Mouse (Mus musculus): ENCODE measurements at regions not wholly inside any gene's neighbourhood (a gene's known extent, or its start where the extent isn't known, plus 50 kb on each side); places are given as distances from the start of the nearest gene placed in this dataset.
A peak's percentile ranks its signal among the peaks of the same experiment; 100 is the strongest.
"Not testable (repeated sequence)": the region's sequence is repeated elsewhere in the genome, so short reads cannot be mapped to it uniquely, and the experiment has no call there.

DNA sequence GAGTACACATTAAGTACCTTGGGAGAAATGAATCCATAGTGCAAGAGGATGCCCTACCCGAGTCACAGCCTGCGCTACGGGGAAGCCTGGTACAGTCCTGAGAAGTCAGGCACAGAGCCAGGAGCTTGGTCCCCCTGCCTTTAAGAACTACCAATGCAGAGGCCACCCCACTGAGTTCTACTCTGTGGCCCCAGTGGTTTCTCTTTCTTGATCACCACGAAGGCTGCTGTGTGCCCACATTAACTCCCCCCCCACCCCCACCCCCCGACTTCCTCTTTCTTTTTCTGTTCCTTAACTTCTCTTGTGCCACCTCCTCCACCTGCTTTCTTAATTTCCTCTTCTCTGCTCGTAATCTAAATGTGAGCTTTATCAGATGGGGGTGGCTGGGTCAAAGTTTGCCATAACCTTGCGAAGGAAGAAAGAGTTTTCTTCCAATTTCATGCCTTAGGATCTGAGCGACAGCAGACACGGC is 84.7 kb upstream of the Tbl1xr1 start:
- DNase-seq (ENCODE audit: low spot score in 2 of 2), result no peak

DNA sequence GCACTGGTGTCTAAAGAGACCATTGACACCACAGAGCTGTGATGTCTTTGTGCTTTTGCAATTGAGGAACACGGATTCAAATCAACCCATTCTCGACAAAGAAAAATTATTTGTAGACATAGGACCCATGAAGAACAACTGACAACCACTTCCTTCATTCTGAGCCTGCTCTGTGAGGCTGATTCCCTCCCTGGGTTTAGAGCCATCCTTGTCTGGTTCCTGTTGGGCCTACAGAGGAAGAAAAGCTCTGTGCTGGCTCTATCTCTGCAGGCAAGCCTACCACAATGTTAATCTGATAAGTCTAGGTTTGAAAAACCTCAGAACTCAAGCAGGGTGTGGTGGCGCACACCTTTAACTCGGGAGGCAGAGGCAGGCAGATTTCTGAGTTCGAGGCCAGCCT is 84.2 kb upstream of the Tbl1xr1 start:
- DNase-seq (ENCODE audit: low spot score in 2 of 2), result no peak

DNA sequence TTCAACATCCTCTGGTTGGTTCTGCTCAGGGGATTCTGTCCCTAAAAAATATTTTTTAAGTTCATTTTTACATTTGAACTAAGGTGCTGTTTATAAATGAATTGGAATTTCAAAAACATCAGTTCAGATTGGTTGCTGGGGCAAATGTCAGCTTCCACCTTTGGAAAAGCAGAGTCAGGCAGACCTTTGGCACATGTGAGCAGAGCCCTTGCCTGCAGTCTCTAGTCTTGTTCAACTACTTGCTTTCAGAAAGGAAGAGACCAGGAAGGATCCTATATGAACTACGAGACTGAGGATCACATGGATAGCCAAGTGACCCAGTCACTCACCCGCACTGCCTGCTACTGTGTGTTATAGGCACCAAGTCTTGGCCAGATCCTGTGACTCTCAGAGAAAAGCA is 82.5 kb upstream of the Tbl1xr1 start:
- DNase-seq (ENCODE audit: low spot score in 2 of 2), result no peak

DNA sequence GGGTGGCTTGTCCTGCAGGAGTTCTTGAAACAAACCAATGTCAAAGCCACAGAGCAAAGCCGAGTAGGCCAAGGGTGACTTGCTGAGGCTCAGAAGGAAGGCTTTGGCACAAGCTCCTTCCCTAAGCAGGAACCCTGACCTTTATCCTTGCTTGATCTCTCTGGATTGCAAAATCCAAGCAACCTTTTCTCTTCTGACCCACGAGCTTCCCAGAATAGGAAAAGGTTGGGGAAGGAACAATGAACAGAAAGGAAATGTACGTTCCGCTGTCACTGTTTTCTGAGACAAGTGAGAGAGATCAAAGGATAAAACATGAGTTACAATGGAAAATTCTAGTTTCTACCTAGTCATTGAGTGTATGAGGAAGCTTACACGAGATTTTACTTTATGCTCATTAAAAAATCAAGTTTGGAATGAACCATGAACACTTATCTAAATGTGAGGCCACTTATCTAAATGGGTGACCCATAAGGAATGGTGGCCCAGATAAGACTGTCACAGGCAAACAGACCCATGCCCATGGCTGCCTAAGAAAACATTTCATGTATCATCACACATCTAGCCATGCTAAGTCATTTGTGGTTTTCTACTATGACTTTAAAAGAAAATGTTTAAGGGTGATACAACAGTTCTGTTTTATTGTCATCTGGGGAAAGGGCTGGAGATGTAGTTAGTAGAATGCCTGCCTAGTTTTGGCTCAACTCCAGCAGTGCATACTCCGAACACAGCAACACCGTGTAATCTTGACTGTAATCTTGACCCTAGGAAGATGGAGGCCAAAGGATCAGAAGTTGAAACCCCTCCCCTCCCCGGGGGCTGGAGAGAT is 80.7 kb upstream of the Tbl1xr1 start:
- DNase-seq (ENCODE audit: low spot score in 2 of 2), result no peak

DNA sequence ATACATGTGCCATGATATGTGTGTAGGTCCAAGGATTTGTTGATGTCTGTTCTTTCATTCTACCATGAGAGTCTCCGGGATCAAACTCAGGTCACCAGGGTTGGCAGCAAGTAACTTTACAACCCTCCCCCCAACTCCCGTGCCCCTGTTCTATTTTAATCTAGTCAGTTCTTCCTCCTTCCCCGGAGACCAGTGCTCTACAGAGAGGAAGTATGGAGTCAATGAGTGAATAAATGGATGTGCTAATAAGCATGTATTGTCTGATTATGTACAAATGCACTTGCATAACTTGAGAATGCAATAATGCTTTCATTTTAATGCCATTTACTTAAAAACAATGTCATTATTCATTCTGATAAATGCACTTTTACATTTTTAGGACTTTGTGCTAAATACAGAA is 79.1 kb upstream of the Tbl1xr1 start:
- no peak for DNase-seq (ENCODE audit: low spot score in 2 of 2)

DNA sequence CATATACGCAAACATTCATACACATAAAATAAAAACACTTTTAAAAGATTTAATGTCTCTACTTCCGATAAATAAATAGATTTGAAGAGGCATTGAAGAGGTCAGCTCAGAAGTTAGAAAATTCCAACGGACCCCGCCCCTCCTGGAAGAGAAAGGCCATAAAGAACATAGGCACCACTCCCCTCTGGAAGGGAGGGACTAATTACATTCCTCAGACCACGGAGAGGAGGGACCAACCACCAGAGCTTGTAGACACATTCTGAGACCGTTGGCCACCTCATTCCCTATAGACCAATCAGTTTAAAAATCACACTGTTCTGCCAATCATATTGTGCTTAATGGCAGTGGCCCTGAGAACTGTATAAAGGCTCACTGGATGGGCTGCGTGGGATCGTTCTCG is 71.0 kb upstream of the Tbl1xr1 start:
- no peak for DNase-seq (ENCODE audit: low spot score in 2 of 2)

DNA sequence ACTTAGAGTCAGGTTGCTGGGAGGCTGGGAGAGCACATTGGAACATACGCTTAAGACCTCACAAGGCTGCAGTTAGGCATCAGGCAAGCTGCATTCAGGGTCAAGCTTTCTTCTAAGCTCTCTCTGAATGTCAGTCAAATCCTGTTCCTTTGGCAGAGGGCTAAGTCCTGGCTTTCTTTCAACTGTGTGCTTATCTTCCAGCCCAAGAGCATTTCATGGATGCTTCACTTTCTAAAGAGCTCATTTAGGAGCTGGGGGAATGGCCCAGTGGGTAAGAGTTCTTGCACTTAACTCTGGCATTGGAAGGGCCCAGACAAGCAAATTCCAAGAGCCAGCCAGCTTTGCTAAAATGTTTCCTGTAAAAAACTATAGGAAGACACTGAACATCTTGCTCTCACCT is 70.3 kb upstream of the Tbl1xr1 start:
- no peak for DNase-seq (ENCODE audit: low spot score in 2 of 2)

DNA sequence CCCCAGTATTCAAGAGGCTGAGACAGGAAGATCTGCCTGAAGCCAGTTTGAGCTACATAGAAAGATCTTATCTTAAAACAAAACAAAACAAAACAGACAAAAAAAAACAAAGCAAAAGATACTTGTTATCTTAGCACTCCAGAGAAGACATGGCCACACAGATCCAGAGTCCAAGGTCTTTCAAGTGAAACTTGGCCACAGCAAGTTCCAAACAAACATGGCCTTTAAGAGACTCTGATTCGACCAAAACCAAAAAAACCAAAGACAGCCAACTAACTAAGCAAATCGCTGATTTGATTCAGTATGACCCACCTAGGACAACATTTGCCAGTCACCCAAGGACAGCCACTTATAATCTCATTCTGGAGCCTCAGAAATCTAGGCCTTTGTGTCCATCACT is 69.8 kb upstream of the Tbl1xr1 start:
- no peak for DNase-seq (ENCODE audit: low spot score in 2 of 2)

DNA sequence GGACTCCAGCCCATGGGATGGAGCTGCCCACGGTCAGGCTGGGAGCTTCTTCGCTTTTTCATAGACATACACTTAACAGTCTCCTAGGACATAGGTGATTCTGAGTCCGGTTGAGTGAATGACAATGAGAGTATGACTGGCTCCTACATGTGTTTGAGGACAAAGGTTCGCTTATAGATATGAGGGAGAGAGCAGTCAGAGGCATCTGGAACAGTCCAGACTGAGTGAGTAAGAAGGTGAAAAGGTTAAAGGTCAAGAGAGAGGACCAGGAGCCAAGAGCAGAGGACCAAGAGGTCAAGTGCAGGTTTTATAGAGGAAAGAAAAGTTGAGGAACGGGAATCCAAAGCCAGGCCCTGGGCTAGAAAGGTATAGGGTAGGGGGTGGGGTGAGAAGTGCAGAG is 68.7 kb upstream of the Tbl1xr1 start:
- no peak for DNase-seq (ENCODE audit: low spot score in 2 of 2)

DNA sequence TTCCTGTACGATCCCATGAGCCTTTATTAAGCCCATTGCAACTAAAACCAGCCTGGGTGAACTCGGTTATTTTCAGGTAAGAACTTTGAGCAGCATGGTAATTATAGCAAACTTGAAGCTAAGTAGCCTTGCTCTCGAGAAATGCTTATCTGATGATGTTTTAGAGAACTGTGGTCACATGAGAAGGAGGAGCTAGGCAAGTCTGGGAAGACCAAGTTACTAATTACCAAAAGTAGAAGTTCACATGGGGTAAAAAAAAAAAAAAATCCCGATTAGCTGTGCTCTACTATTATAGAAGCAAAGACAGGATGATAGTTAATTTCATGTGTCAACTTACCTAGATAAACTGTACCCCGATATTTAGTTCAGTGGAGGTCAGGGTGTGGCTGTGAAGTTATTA is 68.0 kb upstream of the Tbl1xr1 start:
- DNase-seq (ENCODE audit: low spot score in 2 of 2), result no peak

DNA sequence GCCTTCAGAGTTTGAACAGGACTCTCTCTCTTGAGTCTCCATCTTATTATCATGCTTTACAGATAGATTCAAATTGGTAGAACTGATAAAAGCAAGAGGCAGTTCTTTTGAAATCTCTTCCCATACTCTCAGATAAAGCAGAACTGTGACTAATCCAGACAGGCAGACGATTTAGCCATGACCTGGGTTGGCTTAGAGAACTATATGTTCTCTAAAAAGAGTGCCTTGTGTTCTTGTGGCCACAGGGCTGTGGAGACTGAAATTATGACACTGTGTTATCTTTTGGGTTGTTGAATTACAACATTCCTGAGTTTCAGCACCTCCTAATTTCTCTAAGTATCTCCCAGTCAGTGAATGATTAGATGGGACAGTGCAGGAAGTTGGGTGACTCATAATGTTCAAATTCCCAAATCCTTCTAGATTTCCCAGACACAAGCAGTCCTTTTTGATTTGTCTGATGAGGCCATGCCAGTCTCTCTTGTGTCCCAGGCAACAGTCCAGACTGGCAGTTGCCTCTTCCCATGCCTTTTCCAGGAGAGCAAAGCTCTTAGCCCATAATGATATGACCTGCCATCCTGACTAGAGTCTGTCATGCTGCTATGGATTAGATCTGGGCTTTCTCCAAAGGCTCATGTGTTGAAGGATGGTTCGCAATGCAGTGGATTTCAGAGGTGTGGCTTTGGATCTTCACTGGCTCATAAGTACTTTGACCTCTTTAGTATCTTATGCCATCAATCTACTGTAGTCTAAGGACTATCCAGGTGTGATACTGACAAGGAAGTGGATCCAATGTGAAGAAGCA is 66.4 kb upstream of the Tbl1xr1 start:
- no peak for DNase-seq (ENCODE audit: low spot score in 2 of 2)

DNA sequence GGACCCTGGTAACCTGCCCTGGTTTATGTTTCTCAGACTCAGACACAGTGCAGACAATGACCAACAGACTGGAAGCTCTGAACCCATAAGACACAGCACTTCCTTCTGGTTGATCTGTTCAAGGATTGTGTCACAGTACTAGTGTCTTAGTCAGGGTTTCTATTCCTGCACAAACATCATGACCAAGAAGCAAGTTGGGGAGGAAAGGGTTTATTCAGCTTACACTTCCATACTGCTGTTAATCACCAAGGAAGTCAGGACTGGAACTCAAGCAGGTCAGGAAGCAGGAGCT is 65.8 kb upstream of the Tbl1xr1 start:
- DNase-seq (ENCODE audit: low spot score in 2 of 2), result not testable (repeated sequence)

DNA sequence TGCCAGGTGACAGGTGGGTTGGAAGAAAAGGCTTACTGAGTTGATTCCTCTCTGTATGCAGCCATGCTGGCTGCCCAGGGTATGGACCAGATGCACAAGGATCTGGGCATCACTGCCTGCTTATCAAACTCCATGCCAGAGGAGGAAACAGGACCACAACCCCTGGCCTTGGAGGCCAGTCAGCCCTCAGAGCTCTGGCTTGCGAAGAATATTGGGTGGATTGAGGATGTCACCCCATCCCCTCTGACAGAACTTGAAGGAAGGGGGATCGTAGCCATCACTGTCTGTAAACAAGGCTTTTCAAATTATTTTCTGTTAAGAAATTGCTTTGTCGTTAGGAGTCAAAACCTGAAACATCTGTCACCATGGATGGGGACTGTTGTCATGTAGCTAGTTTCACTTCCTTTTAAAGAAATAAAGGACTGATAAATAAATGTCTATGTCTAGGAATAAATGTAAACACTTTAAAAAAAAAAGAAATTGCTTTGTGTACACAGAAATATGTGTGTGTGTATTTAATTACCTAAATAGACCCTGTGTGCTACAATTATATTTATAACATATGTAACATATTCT is 55.0 kb upstream of the Tbl1xr1 start:
- DNase-seq (ENCODE audit: low spot score in 2 of 2), result no peak

DNA sequence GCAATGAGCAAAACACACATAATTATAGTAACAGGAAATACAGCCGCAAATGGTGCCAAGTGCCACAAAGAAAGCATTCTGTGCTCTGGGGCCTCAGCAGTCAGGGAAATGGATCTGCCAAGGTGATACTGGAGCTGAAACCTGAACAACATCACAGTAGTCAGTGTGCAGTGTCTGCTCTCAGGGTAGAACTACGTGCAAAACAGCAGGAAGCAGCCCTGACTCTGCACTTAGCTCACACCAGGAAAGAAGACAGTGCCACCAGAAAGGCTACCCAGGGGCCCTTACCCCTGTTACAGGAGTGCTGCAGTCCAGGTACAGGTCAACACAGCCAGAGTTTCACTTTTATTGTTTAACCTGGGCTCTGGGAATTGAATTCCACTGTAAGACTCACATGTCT is 54.0 kb upstream of the Tbl1xr1 start:
- no peak for DNase-seq (ENCODE audit: low spot score in 2 of 2)

DNA sequence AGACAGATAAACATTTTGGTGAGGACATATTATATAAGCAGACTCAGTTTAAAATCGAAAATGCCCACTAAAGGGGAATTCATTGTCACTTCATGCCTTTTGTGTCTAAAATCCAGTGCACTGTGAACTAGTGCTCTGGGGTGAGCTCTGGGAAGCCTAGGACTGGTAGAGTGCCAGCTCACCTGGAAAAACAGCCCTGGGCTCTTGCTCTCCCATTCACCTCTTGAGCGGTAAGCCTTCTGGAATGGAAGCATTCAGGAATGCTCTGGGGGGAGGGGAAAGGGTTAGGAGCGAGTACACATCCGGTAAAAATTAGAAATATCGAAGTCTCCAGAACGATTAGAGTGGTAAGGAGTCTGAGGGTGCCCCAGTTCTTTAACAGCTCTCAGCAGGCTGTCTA is 53.4 kb upstream of the Tbl1xr1 start:
- no peak for DNase-seq (ENCODE audit: low spot score in 2 of 2)

DNA sequence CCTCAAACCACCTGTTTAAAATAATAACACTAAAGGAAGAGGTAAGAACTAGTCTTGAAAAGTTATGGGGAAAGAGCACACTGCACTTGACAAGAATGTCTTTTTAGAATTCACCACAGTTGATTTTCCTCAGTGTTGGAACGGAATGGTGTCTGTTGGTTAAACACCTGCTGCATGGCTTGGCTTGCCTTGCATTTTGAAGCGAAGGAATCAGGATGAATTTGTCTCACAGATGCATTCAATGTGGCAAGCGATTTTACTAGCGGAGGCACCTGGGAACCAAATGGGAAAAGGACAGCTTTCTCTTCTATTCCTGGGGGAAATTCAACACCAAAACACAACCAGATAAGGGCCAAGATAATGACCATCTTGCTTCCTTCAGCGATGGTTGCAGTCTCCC is 52.9 kb upstream of the Tbl1xr1 start:
- DNase-seq (ENCODE audit: low spot score in 2 of 2), result peak in 1 of 2 experiments; percentile 6

DNA sequence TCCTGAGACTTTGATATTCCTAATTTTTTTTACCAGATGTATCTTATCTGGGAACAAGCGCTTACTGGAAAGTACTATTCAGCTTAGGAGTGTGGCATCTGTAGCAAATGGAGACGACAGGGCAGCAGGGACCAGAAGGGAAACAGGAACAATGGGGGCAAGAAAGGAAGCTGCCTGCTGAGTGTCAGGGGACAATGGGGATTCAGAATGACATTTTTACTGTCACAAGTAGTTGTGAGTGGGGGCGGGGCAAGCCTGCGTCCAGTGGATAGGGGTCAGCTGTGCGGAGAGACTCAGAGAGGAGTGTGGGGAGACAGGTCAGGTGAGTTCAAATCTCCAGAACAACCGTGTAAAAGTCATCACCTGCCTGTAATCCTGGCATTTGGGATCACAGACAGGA is 52.3 kb upstream of the Tbl1xr1 start:
- peak in 1 of 2 experiments; percentile 26 for DNase-seq (ENCODE audit: low spot score in 2 of 2)

DNA sequence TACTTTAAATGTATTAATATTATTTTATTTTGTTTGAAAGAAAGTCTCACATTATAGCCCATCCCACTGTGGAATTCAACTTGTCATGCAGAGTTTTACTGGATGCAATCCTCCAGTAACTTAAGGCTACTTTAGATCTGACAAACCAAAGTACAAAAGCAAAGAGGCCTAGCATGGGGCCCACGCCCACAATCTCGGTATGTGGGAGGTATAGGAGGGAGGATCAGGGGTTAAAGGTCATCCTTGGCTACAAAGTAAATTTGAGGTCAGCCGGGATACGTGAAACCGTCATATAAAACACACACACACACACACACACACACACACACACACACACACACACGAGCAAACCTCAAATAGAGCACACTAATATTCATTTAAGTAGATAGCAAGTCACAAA is 51.3 kb upstream of the Tbl1xr1 start:
- no peak for DNase-seq (ENCODE audit: low spot score in 2 of 2)

DNA sequence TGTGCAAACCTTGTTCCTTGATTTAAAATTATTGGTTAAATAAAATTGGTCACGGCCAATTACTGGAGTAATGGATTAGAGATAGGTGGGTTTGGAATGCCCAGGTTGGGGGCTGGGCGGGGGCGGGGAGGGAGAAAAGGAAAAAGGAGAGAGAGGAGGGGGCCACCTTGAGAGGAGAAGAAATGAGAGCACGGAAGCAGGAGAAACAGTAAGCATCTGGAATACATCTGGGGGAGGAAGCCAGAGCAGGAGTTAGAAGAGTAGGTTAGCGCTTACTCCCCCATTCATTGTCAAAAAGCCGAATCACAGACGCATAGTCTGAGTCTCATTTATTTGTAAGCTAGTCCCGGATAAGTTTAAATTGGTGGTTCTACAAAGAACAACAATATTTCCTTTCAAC is 50.8 kb upstream of the Tbl1xr1 start:
- no peak for DNase-seq (ENCODE audit: low spot score in 2 of 2)
